Mouse (Mus musculus): ENCODE data around the gene Pacsin2.
A peak's percentile ranks its signal among the peaks of the same experiment; 100 is the strongest.
"Not testable (repeated sequence)": the region's sequence is repeated elsewhere in the genome, so short reads cannot be mapped to it uniquely, and the experiment has no call there.

Gene Pacsin2

DNA sequence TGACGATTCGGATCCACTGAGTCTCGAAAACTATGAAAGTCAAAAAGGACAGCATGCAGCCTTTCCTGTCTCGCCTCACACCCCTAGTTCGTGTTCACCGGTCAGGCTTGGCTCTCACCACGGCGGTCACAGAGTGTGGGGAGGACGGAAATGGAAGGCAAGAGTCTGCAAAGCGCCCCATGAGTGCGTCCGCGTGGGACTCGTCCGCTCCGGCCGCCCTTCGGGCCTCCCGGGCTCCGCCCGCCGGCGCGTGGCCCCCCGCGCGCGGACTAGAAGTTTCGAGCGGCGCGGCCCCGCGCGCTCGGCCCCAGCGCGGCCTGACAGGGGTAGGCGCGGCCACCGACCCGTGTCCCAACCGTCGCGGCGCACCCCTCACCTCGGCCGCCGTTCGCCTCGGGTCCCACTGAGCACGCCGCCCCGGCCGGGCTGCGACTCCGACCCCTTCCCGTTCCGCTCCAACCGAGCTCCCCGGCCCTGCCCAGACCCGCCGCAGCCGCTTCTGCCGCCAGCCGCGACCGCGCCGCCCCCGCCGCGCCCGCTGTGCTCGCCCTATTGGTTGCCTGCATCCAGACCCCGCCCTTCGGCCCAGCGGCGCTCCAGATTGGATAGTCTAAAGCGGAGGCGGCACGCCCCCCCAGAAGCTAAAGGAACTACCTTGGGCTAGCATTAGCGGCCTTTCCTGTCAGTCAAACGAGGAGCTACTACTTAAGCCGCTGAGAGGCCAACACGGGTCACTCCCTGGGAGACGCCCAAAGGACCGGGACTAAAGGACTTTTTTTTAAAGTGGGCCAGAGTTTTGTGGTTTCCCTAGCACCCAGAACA lies at the start of gene Pacsin2:
Gene Pacsin2 (minus strand): TSS at position 524 of the 822 bp plus-strand sequence.
- peak; percentile 99 to 100 for DNase-seq

DNA sequence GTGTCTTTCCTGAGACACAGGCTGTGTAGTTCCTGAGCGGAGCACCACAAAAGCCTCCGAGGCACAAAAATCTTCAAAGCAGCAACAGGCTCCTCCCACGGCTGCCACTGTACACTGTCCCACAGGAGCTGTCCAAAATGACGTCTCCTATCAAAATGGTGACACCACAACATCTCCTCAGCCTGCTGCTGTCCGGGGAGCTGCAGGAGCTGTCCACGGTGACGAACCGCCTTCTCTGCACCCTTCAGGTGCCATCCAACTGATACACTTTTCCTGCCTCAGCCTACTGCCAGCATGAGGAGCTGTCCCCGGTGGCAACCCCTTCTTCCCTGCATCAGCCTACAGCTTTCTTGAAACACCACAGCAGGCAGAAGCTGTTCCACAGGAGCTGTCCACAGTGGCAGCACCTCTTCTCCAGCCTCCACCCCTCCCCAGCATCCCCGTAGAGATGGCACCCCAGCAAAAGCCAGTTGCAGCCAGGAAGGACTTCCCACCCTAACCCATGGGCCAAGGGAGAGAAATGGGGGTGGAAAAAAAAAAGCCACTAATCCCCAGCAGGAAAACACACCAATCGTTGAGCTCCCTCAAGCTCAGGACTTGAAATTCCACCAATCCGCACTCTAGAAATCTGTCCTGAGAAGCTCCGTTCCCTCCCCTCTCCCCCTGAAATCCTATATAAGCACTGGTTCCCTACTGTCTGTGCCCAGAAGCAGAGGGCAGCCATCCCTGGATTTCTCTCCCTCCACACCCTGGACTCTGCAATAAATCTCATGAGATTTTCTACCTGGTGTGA lies 48.3 kb upstream of the Pacsin2 start:
- DNase-seq: no peak

GRCm38 (mm10) chr15:83510805-83511405 lies 46.5 kb upstream of the Pacsin2 start, which contains the start of gene Ttll1:
TSS of gene Ttll1 (minus strand) at chr15:83510893.
- DNase-seq: peak; percentile 98

- peak in 1 of 2 experiments; percentile 31 for DNase-seq
Measured at GRCm38 (mm10) chr15:83509950-83510804, 45.8 kb upstream of the Pacsin2 start.

- DNase-seq: not testable (repeated sequence)
Measured at GRCm38 (mm10) chr15:83501483-83501882, 37.1 kb upstream of the Pacsin2 start.

- peak in 1 of 2 experiments; percentile 43 for DNase-seq
Measured at GRCm38 (mm10) chr15:83500352-83500751, 35.9 kb upstream of the Pacsin2 start.

- no peak for DNase-seq
Measured at GRCm38 (mm10) chr15:83499211-83499755, 34.9 kb upstream of the Pacsin2 start.

DNA sequence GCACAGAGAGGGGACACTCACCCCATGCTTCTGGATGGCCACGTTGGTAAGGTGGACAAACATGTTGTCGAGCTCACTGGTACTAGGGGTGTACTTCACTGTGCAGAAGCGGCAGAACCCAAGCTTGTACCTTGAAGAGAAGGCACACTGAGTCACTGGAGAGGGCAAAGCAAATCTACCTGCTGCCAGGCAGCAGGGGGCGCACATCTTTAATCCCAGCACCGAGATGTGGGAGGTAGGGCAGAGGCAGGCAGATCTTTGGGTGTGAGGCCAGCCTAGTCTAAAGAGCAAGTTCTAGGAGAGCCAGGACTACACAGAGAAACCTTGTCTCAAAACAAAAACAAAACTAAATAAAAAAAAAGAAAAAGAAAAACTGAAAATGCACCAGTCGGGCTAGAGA lies 32.9 kb upstream of the Pacsin2 start:
- DNase-seq: no peak

DNA sequence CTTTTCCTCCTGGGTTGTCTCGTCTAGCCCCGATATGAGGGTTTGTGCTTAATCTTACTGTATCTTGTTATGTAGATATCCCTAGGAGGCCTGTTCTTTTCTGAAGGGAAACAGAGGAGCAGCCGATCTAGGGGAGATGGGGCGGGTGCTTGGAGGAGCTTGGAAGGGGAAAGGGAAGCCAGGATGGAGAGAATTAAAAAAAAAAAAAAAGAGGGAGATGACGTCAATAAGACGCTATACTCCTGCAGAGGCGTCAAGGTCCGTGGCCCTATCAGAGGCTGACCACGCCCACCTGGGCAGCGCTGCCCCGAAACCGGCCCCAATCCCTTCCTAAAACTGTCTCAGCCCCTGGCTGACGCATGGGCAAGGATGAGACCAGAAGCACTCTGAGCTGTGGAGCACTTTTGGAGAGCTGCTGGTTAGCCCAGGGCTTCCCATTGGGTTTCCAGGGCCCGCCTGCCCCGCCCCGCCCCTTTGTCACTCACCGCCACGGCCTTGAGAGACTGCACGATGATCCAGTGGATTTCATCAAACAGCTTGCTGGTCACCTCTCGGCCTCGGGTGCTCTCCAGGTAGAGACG lies 31.5 kb upstream of the Pacsin2 start:
- DNase-seq: no peak

GRCm38 (mm10) chr15:83495195-83495594 lies 30.8 kb upstream of the Pacsin2 start:
- no peak for DNase-seq

- no peak for DNase-seq
Measured at GRCm38 (mm10) chr15:83494572-83494920, 30.1 kb upstream of the Pacsin2 start.

GRCm38 (mm10) chr15:83493856-83494571 lies 29.6 kb upstream of the Pacsin2 start:
- no peak for DNase-seq

DNA sequence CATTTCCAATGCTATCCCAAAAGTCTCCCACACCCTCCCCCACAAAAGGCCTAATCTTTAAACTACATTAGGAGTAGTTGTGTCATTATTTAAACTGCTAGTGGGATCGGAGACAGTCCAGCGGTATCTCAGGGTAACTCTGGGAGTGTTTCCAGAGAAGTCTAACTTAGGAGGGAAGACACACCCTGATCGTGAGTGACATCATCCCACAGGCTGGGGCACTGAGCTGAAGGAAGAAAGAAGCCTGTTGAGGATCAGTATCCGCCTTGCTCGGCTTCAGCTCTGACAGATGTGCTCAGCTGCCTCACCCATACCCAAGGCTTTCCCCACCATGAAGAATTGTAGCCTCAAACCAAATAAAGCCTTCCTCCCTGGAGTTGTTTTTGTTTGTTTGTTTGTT lies 27.5 kb upstream of the Pacsin2 start:
- DNase-seq: no peak

DNA sequence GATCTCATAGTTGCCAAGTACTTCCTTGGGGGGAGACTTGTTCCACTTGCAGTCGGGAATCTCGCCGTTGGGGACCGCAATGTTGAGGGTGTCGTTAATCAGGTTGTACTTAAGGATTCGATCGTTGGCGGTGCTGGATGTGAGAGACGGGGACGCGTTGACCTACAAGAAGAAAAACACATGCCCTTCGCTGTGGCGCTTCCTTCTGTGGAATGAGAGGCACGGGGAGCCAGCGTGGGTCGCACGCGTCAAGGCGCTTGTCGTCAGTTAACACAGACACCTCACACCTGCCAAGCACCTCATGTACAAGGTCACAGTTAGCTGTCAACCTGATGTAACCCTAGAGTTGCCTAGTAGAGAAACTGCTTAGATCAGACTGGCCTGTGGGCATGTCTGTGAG lies 25.1 kb upstream of the Pacsin2 start:
- DNase-seq: no peak

DNA sequence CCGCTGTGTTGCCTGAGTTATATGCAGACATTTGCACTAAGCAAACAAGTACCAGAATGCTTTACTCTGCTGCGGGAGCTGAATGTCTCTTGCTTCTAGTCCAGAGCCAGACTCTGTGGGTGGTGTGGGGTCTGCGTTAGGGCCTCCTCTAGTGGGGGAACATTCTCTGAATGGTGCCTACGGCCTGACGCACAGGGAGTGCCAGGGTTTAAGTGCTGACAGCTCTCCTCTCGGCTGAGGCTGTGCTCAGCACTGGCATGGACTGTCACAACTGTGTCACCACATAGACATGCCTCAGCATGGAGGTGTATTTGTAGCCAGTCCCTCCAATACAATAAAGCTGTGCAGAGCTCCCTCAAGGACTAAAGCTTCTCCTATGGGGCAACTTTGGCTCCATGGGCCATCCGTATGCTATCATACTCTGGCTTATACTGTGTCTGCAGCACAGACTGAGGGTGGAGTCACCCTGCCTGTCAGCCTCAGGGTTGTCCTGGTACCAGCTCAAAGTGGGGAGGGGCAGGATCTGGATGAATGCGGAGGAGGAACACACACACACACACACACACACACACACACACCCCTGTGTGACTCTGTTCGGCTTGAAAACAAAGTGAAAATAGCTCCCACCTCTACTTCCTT lies 23.2 kb upstream of the Pacsin2 start:
- no peak for DNase-seq

- no peak for DNase-seq
Measured at GRCm38 (mm10) chr15:83484311-83484710, 19.9 kb upstream of the Pacsin2 start.

- DNase-seq: peak in 1 of 2 experiments; percentile 54
Measured at GRCm38 (mm10) chr15:83483482-83483881, 19.1 kb upstream of the Pacsin2 start.

GRCm38 (mm10) chr15:83482645-83483224 lies 18.3 kb upstream of the Pacsin2 start:
- no peak for DNase-seq

- no peak for DNase-seq
Measured at GRCm38 (mm10) chr15:83481236-83481780, 16.9 kb upstream of the Pacsin2 start.

DNA sequence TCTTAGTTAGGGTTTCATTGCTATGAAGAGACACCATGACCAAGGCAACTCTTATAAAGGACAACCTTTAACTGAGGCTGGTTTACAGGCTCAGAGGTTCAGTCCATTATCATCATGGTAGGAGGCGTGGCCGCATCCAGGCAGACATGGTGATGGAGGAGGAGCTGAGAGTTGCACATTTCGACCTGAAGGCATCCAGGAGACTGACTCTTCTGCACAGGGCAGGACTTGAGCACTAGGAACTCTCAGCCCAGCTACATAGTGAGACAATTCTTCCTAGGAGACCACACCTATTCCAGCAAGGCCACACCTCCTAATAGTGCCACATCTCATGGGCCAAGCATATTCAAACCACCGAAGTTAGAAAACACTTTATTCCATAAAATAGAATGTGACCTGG lies 15.4 kb upstream of the Pacsin2 start:
- no peak for DNase-seq

All from lung, postnatal 4 days (tissue).